Mouse (Mus musculus) regulatory T cell (primary cell): ENCODE measurements around the gene Vmn1r120.
"Not testable (repeated sequence)": the region's sequence is repeated elsewhere in the genome, so short reads cannot be mapped to it uniquely, and the experiment has no call there.

ENCODE experiments used
- in situ Hi-C: fragments of 300-600 bp; cut with MboI, MseI; formaldehyde crosslinking; loops from one replicate; pipeline ENCODE4 v1.15.1; 2025; ENCODE audit warnings: high pct_unique_total_duplicates

The Vmn1r120 gene

GRCm38 (mm10) chr7:21053684-21054083, at the start of gene Vmn1r120:
Gene Vmn1r120, minus strand, starts transcription at chr7:21053784.
- in situ Hi-C loops = loop anchor here (25.0 kb wide), 1 partner anchor 191 kb away; the partner anchor contains the start of gene Vmn1r116

- in situ Hi-C loops = not testable (repeated sequence)
Measured at GRCm38 (mm10) chr7:21098413-21098812, 44.8 kb upstream of the Vmn1r120 start, which contains the start of gene Vmn1r121. Gene Vmn1r121, minus strand, starts transcription at chr7:21098513.

GRCm38 (mm10) chr7:21012355-21012754, 41.2 kb downstream of the Vmn1r120 start, which contains the start of gene Vmn1r119:
Gene Vmn1r119, minus strand, starts transcription at chr7:21012455.
- in situ Hi-C loops = not testable (repeated sequence)
